ENCODE assay signal across 15 mouse cellular contexts in genomic region chr5:37102056-37102455, GRCm38 (mm10). TPM values are rescaled to one million over a fixed set of nuclear protein-coding genes. Genes with fewer than 3 reads are reported as not detected.
"Had no signal": no experiment of that assay in that cellular context is flagged by ENCODE, and none has a peak within 500 bp of the region (broad histone marks: within the 10 kb centered on the region; RNA-seq: fewer than 3 reads in every experiment).

No protein-coding gene starts in this region.

- H3K27ac ChIP-seq: hindbrain, embryonic 15.5 days; kidney, embryonic 15.5 days; limb, embryonic 12.5 days; liver, embryonic 13.5 days; neural tube, embryonic 15.5 days had no signal

- H3K27me3 ChIP-seq: hindbrain, embryonic 15.5 days; liver, embryonic 13.5 days; neural tube, embryonic 15.5 days had no signal

- H3K9me3 ChIP-seq: hindbrain, embryonic 15.5 days; kidney, embryonic 15.5 days; limb, embryonic 12.5 days; liver, embryonic 13.5 days; neural tube, embryonic 15.5 days had no signal

- H3K9ac ChIP-seq: hindbrain, embryonic 15.5 days; kidney, embryonic 15.5 days; limb, embryonic 12.5 days; liver, embryonic 13.5 days; liver, postnatal 0 days; neural tube, embryonic 15.5 days had no signal

- ATAC-seq: inflammation-experienced regulatory T-cells, adult 6 months; intestine, postnatal 0 days; liver, postnatal 0 days; midbrain, embryonic 16.5 days had no signal

- DNase-seq: liver; liver, embryonic 13.5 days; liver, postnatal 0 days; lung, postnatal 36 days; right cerebral cortex, adult 18-20 months; right cerebral cortex, postnatal 25 days; thymus, postnatal 36 days had no signal

- H3K4me1 ChIP-seq: kidney, embryonic 15.5 days; limb, embryonic 12.5 days; liver, embryonic 13.5 days had no signal

- H3K4me2 ChIP-seq: hindbrain, embryonic 15.5 days; kidney, embryonic 15.5 days; limb, embryonic 12.5 days; liver, embryonic 13.5 days; neural tube, embryonic 15.5 days had no signal

- H3K4me3 ChIP-seq: hindbrain, embryonic 15.5 days; kidney, embryonic 15.5 days; limb, embryonic 12.5 days; liver, embryonic 13.5 days; neural tube, embryonic 15.5 days had no signal

- H3K36me3 ChIP-seq: hindbrain, embryonic 15.5 days; kidney, embryonic 15.5 days; limb, embryonic 12.5 days; liver, embryonic 13.5 days had no signal

RNA-seq across cellular contexts. Expression of gene Gm1043, which starts 16.9 kb away (rescaled TPM):
- total RNA-seq: megakaryocyte progenitor cell, adult 5-6 weeks had no signal
- polyA plus RNA-seq: kidney, embryonic 15.5 days; limb, embryonic 12.5 days; liver, embryonic 13.5 days; liver, postnatal 0 days had no signal
